Mouse (Mus musculus): ENCODE results near the gene Pimreg.

Gene Pimreg

GRCm38 (mm10) chr11:72066330-72066729, 24.5 kb downstream of the Pimreg start:
- no peak for DNase-seq (ENCODE audit: low spot score)

- DNase-seq (ENCODE audit: low spot score): no peak
These were observed 25.5 kb downstream of the Pimreg start for GRCm38 (mm10) chr11:72067326-72067725.

GRCm38 (mm10) chr11:72068026-72068425, 26.2 kb downstream of the Pimreg start:
- DNase-seq (ENCODE audit: low spot score): no peak

GRCm38 (mm10) chr11:72070733-72071132, 28.9 kb downstream of the Pimreg start:
- DNase-seq (ENCODE audit: low spot score): no peak

- DNase-seq (ENCODE audit: low spot score): no peak
These were observed 30.6 kb downstream of the Pimreg start for GRCm38 (mm10) chr11:72072331-72072905.

GRCm38 (mm10) chr11:72074230-72074629, 32.4 kb downstream of the Pimreg start:
- DNase-seq (ENCODE audit: low spot score): no peak

GRCm38 (mm10) chr11:72078056-72078455, 36.2 kb downstream of the Pimreg start:
- no peak for DNase-seq (ENCODE audit: low spot score)

GRCm38 (mm10) chr11:72078647-72079046, 36.8 kb downstream of the Pimreg start:
- no peak for DNase-seq (ENCODE audit: low spot score)

GRCm38 (mm10) chr11:72080461-72080860, 38.6 kb downstream of the Pimreg start:
- no peak for DNase-seq (ENCODE audit: low spot score)

- DNase-seq (ENCODE audit: low spot score): no peak
These were observed 40.8 kb downstream of the Pimreg start for GRCm38 (mm10) chr11:72082601-72083000.

GRCm38 (mm10) chr11:72084337-72084736, 42.5 kb downstream of the Pimreg start:
- DNase-seq (ENCODE audit: low spot score): no peak

GRCm38 (mm10) chr11:72086251-72087046, 44.6 kb downstream of the Pimreg start:
- DNase-seq (ENCODE audit: low spot score): no peak

GRCm38 (mm10) chr11:72092390-72092789, 50.6 kb downstream of the Pimreg start:
- DNase-seq (ENCODE audit: low spot score): no peak

- no peak for DNase-seq (ENCODE audit: low spot score)
These were observed 52.6 kb downstream of the Pimreg start for GRCm38 (mm10) chr11:72094442-72094841.

- DNase-seq (ENCODE audit: low spot score): no peak
These were observed 54.2 kb downstream of the Pimreg start for GRCm38 (mm10) chr11:72095994-72096393.

Measured in ovary, postnatal 10 days (tissue).